Mouse (Mus musculus): ENCODE data around the gene Exoc2.
A peak's percentile ranks its signal among the peaks of the same experiment; 100 is the strongest.

Exoc2 gene

GRCm38 (mm10) chr13:30891223-30891622 lies 82.7 kb downstream of the Exoc2 start:
- no peak for DNase-seq

DNA sequence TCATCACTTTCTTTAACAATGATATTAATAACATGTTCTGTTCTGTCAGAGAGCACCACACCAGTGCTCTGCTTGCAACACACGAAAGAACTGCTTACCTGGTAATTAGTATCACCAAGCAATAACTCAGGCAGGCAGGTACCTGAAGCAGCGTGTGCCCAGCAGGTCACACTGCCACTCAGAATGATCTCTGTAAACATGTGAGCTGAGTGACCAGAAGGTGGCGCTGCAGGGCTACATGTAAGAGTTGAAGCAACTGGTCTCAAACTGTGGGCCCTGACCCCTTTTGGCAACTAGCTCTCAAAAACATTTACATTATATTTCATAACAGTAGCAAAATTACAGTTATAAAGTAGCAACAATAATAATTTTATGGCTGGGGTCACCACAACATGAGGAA lies 85.4 kb downstream of the Exoc2 start:
- DNase-seq, result peak; percentile 77 to 78

- DNase-seq, result no peak
Observed at GRCm38 (mm10) chr13:30880310-30880709, 93.6 kb downstream of the Exoc2 start.

- no peak for DNase-seq
Observed at GRCm38 (mm10) chr13:30879871-30880270, 94.0 kb downstream of the Exoc2 start.

DNA sequence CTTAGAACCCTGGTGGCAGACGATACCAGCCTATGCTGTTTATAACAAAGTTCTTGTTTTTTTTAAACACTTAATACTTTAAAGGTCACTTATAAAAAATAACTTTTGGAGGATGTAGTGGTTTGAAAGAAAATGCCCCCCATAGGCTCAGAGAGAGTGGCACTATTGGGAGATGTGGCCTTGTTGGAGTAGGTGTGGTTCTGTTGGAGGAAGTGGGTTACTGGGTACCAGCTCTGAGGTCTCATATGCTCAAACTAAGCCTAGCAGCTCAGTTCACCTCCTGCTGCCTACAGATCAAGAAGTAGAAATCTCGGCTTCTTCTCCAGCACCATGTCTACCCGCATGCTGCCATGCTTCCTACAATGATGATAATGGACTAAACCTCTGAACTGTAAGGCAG lies 98.1 kb downstream of the Exoc2 start:
- no peak for DNase-seq

GRCm38 (mm10) chr13:30873472-30873871 lies 100.4 kb downstream of the Exoc2 start:
- DNase-seq, result no peak

DNA sequence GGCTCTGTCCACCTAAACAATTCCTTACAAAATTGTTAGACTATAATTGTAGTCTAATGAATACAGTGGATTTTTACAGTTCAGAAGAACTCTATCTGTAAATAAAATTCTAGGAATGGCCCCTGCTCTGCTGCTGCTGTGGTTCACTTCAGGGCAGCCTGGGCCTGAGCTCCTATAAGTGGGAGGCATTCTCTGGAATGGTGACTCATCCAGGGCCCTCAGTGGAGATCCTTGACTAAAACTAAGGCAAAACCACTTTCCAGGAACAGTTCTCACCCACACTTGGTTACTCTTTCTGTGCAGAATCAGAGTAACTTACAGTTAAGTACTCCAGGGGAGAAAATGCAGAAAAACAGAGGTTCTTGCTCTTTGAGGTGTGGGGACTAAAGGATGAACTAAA lies 108.4 kb downstream of the Exoc2 start:
- DNase-seq, result no peak

- no peak for DNase-seq
Observed at GRCm38 (mm10) chr13:30864042-30864441, 109.9 kb downstream of the Exoc2 start.

DNA sequence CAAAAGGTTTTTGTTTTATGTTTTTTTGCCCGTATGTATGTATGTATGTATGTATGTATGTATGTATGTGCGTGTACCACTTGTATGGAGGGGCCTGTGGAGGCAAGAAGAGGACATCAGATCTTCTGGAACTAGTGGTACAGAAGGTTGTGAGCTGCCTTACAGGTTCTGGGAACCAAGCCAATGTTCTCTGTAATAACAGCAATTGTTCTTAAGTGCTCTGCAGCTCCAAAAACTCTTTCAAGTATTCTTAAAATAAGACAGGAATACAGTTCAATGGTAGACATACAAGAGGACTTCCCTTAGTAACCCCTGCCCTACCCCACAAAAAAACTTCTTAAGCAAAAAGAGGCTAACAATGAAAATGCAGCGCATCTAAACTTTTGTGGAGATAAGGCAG lies 115.5 kb downstream of the Exoc2 start:
- DNase-seq, result no peak

DNA sequence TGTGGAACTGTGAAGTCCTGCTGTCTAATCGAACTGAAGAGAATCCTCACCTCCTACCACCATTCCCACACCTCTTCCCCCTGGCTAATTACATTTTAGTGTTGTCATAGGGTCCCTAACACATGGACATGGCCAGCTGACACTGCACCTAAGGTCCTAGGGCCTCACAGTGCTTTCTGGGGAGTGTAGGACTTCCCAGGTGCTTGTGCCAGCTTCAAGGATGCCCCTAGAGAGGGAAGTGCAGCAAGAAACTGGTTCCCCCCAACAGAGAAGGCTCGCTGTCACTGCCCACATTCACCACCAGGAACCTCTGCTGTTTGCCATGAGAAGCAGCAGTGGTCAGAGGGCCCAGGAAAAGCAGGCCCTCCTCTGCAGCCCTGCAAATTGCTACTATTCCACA lies 123.2 kb downstream of the Exoc2 start:
- no peak for DNase-seq

- DNase-seq, result no peak
Observed at GRCm38 (mm10) chr13:30848001-30848400, 125.9 kb downstream of the Exoc2 start.

GRCm38 (mm10) chr13:30846506-30846905 lies 127.4 kb downstream of the Exoc2 start:
- no peak for DNase-seq

DNA sequence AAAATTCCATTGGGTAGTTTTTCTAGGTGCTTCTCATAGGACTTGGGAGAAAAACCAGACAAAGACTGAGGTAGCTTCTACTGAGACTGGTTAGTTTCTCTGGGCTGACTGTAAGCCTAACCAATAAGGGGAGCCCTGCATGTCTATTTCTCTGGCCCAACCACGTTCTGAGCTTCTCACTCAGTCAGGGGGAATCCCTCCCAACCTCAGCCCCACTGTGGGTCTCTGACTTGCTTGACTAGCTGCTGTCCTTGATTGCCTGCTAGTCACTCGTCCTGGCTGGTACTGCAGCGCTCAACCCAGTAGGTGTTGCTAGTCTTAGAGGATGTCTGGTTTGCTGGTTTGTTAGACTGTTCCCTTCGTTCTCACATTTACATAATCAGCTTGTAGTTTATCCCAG lies 130.8 kb downstream of the Exoc2 start:
- no peak for DNase-seq

DNA sequence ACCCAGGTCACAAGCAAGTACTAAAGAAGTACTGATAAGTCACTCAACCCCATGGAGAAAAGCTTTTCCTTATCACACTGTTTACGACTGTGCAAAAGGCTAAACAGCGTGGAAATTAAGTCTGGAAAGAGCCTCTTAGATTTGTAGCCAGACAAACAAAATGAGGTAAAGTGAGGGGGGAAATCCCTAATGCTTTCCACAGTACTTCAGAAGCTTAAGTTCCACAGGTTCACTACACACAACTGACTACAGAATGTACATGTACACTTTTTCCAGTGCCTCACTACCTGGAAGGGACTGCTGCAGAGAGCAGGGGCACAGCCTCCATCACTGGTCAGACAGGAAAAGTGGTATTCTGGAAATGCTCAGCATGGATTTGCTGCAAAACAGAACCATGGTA lies 132.1 kb downstream of the Exoc2 start:
- DNase-seq, result no peak

DNA sequence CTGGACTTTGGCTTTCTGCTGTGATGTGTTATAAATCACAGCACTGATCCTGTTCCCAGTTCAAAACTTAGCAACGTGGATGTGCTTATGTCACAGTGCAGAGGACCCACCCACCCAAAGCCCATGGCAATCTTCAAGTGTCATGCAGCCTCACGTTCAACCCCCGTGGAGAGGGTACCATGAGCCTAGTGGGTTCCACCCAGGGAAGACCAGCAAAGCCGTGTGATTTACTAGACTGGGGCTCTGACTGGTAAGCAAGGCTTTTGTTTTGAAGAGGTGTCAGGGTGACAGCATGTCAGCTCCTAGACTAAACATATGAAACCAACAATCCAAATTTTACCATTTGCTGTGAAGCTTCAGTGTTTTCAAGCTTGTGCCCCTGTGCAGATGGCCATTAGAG lies 132.6 kb downstream of the Exoc2 start:
- no peak for DNase-seq

- DNase-seq, result no peak
Observed at GRCm38 (mm10) chr13:30840700-30841099, 133.2 kb downstream of the Exoc2 start.

- DNase-seq, result no peak
Observed at GRCm38 (mm10) chr13:30836342-30836741, 137.6 kb downstream of the Exoc2 start.

- DNase-seq, result peak in 1 of 2 experiments; percentile 27
Observed at GRCm38 (mm10) chr13:30834859-30835258, 139.0 kb downstream of the Exoc2 start.

- DNase-seq, result no peak
Observed at GRCm38 (mm10) chr13:30834349-30834748, 139.5 kb downstream of the Exoc2 start.

DNA sequence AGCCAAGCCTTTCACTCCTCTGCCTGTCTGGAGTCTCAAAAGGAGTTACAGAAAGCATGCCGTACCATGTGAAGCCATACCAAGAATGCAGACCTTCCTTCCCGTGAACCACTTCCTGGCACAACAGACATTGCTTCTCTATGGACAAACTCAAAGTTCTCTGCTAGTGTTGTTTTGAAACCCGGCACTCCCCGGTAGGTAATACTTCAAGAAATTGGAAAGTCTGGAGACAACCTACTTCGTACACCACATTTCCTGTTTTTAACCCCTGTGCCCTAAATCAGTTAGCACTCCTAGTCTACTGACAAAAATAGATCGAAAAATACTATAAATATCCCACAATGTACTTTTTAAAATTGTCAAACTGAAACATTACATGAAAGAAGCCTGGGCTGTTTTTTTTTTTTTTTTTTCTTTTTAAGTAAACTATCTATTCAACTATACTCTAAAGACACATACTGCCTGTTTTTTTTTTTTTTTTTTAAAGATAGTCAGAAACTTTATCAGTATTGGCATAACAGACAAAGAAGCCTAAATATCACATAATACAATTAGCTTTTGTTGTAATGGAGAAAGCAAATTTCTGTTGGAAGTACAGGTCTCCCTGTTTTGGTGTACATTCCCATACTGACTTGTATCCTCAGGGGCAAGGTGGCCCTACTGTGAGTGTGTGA lies 140.3 kb downstream of the Exoc2 start:
- peak; percentile 24 to 25 for DNase-seq

DNA sequence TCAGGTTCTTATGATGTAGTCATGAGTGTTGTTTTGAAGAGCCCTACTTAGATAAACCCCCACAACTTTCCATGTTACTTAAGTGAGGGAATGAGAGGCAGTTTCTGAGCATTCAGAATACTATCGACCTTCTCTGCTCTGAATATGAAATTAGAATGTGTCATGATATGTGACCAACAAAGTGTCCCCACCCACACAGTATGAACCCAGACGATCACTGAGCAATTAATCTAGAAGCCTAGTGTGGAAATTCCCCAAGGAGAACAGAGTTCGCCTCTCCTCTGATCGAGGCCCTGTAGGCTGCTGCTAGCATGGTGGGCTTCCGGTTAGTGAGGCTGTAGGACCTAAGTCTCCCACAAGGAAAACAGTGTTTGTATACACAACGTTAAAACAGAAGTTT lies 142.5 kb downstream of the Exoc2 start:
- no peak for DNase-seq

- DNase-seq, result no peak
Observed at GRCm38 (mm10) chr13:30826511-30826910, 147.4 kb downstream of the Exoc2 start.

- no peak for DNase-seq
Observed at GRCm38 (mm10) chr13:30824903-30825302, 149.0 kb downstream of the Exoc2 start.

DNA sequence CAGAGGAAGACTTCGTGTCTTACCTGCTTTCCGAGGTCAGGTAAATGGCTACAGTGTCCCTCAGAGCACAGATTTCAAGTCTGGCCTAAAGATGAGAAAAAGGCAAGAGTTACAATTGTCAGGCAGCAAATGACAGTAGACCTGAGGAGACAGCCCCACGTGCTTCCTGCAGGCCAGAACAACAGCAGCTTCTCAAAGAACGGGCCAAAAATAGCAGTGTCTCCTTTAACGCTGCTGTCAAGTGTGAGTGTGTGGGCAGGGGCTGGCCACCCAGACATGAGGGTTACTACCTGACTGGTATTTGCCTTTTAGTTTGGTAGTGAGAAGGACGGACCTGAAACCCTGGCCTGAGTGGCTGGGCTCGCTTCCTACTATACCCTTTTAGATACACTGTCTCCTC lies 153.3 kb downstream of the Exoc2 start:
- no peak for DNase-seq

GRCm38 (mm10) chr13:30819891-30820290 lies 154.0 kb downstream of the Exoc2 start:
- no peak for DNase-seq
